Mouse (Mus musculus) kidney, postnatal 14 days (tissue): ENCODE measurements around the gene Htra3.

Source experiments
- DNase-seq: peaks from one replicate; pipeline ENCODE4 v3.0.0; 2022; ENCODE audit warnings: mixed read lengths

Gene Htra3

GRCm38 (mm10) chr5:35693638-35694037 is 14.1 kb upstream of the Htra3 start:
- DNase-seq, result no peak

GRCm38 (mm10) chr5:35691246-35691645 is 11.7 kb upstream of the Htra3 start:
- DNase-seq, result no peak

- DNase-seq, result no peak
Observed at GRCm38 (mm10) chr5:35690485-35691165, 11.0 kb upstream of the Htra3 start.

GRCm38 (mm10) chr5:35689374-35689773 is 9.8 kb upstream of the Htra3 start:
- DNase-seq, result no peak

GRCm38 (mm10) chr5:35688851-35689250 is 9.3 kb upstream of the Htra3 start:
- no peak for DNase-seq

GRCm38 (mm10) chr5:35687098-35687497 is 7.5 kb upstream of the Htra3 start:
- no peak for DNase-seq

- DNase-seq, result no peak
Observed at GRCm38 (mm10) chr5:35686336-35686735, 6.8 kb upstream of the Htra3 start.

- DNase-seq, result no peak
Observed at GRCm38 (mm10) chr5:35685079-35685478, 5.5 kb upstream of the Htra3 start.

- peak; percentile 73 for DNase-seq
Observed at GRCm38 (mm10) chr5:35680958-35681357, 1.4 kb upstream of the Htra3 start.

- DNase-seq, result no peak
Observed at GRCm38 (mm10) chr5:35676964-35677363, 2.6 kb downstream of the Htra3 start.

GRCm38 (mm10) chr5:35674081-35674555 is 5.5 kb downstream of the Htra3 start:
- DNase-seq, result peak; percentile 93

- DNase-seq, result peak; percentile 91
Observed at GRCm38 (mm10) chr5:35673086-35673485, 6.5 kb downstream of the Htra3 start.

GRCm38 (mm10) chr5:35672581-35672980 is 7.0 kb downstream of the Htra3 start:
- no peak for DNase-seq

GRCm38 (mm10) chr5:35671474-35671891 is 8.1 kb downstream of the Htra3 start:
- peak; percentile 79 for DNase-seq

- peak; percentile 45 for DNase-seq
Observed at GRCm38 (mm10) chr5:35670412-35670801, 9.2 kb downstream of the Htra3 start.

GRCm38 (mm10) chr5:35669747-35670411 is 9.7 kb downstream of the Htra3 start:
- no peak for DNase-seq

GRCm38 (mm10) chr5:35666152-35666551 is 13.4 kb downstream of the Htra3 start:
- DNase-seq, result no peak

GRCm38 (mm10) chr5:35662021-35662545 is 17.5 kb downstream of the Htra3 start:
- no peak for DNase-seq

GRCm38 (mm10) chr5:35661210-35661609 is 18.4 kb downstream of the Htra3 start:
- no peak for DNase-seq

- DNase-seq, result no peak
Observed at GRCm38 (mm10) chr5:35659503-35659902, 20.1 kb downstream of the Htra3 start.

GRCm38 (mm10) chr5:35655753-35656485 is 23.7 kb downstream of the Htra3 start:
- no peak for DNase-seq

- DNase-seq, result no peak
Observed at GRCm38 (mm10) chr5:35653743-35654395, 25.7 kb downstream of the Htra3 start.

- DNase-seq, result no peak
Observed at GRCm38 (mm10) chr5:35652872-35653271, 26.7 kb downstream of the Htra3 start.
